Mouse (Mus musculus) limb, embryonic 15.5 days (tissue): ENCODE results near the gene Elf5. TPM values are rescaled to one million over a fixed set of nuclear protein-coding genes. Genes with fewer than 3 reads are reported as not detected.

Experiments used
- ATAC-seq: fragments of 200-750 bp; cut with Nextera tagmentation; 2 replicates; pipeline ENCODE4 v1.8.0; 2017; ENCODE audit warnings: low read depth, moderate TSS enrichment; ENCODE audit not compliant: insufficient number of reproducible peaks, low FRiP score, low TSS enrichment
- H3K27ac ChIP-seq: fragments of 300-500 bp; sonication (generic); 2 replicates; pipeline ENCODE4 v1.5.1; 2015; ENCODE audit warnings: moderate library complexity, mild to moderate bottlenecking, inconsistent platforms
- H3K27me3 ChIP-seq: fragments of 300-500 bp; sonication (generic); 2 replicates; pipeline ENCODE4 v1.6.1; 2015; ENCODE audit warnings: inconsistent platforms
- H3K36me3 ChIP-seq: fragments of 300-500 bp; sonication (generic); 2 replicates; pipeline ENCODE4 v1.6.1; 2015; ENCODE audit warnings: inconsistent platforms
- H3K4me1 ChIP-seq: fragments of 300-500 bp; sonication (generic); 2 replicates; pipeline ENCODE4 v1.6.1; 2015; ENCODE audit warnings: inconsistent platforms
- H3K4me2 ChIP-seq: fragments of 300-500 bp; sonication (generic); 2 replicates; pipeline ENCODE4 v1.6.1; 2015; ENCODE audit warnings: mild to moderate bottlenecking, inconsistent platforms
- H3K4me3 ChIP-seq: fragments of 300-500 bp; sonication (generic); 2 replicates; pipeline ENCODE4 v1.5.1; 2015; ENCODE audit warnings: mild to moderate bottlenecking, inconsistent platforms
- H3K9ac ChIP-seq: fragments of 300-500 bp; sonication (generic); 2 replicates; pipeline ENCODE4 v1.6.1; 2015; ENCODE audit warnings: inconsistent platforms
- H3K9me3 ChIP-seq: fragments of 300-500 bp; sonication (generic); 2 replicates; pipeline ENCODE4 v1.6.1; 2016; ENCODE audit warnings: inconsistent platforms
- WGBS: fragments of 180-500 bp; shearing (Covaris S2); methylation state at CpG from one replicate; pipeline ENCODE4 v1.1.7; 2015; 5-methylcytosine and 5-hydroxymethylcytosine counted together
- polyA plus RNA-seq: library from polyadenylated mRNA; unstranded; fragments of >200 nt; fragmentation: Nextera tagmentation; extraction: Ambion mirVana; gene quantifications from 2 replicates; pipeline ENCODE4 v1.2.1, GENCODE M21; 2015

The Elf5 gene
- polyA plus RNA-seq, 1 experiment from 2014 or later = 2.8 TPM

DNA sequence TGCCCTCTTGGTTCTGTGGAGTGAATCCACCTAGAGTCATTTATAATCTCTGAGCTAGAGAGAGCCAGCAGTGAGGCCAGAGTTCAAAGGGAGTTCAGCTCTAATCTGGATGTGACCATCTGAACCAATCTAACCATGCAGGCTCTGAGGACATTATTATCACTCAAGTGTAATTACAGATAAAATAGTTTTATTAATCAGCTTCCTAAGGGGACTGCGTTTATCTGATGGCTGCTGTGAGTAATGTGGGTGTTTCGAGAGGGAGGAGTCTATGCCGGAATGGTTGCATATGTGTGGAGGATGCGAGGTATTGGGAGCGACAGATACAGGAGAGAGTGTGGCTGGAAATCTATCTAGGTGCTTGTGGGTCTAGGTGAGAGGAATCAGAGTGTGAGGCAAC lies 1.9 kb downstream of the Elf5 start:
- H3K9ac ChIP-seq = no peak overlapping the region
- no peaks in the 10 kb centered on the region for H3K9me3 ChIP-seq
- no peak for ATAC-seq
- H3K4me2 ChIP-seq = no peak overlapping the region
- H3K36me3 ChIP-seq = no peaks in the 10 kb centered on the region
- no peaks in the 10 kb centered on the region for H3K27me3 ChIP-seq
- no peaks in the 10 kb centered on the region for H3K4me1 ChIP-seq
- H3K27ac ChIP-seq = no peak overlapping the region
- WGBS = 75% methylated on average over 5 of the region's 5 CpGs
- H3K4me3 ChIP-seq = no peak overlapping the region

DNA sequence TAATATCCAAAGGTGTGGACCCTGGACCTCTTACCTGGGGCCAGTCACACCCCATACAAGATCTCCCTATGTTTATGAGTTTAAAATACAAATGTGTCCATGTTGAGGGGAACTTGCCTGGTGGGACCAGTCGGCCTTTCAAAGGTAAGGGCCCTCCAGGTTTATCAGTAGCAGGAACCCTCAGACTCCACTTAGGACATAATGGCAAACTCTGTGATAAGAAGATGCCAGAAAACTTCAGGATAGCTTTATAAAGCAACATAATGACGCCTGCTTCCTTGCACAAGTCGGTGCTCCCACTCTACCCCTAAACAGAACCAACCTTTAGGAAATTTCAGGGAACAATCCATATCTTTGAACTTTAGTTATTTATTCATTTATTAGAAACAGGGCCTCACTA lies 4.3 kb downstream of the Elf5 start:
- no peak overlapping the region for H3K4me2 ChIP-seq
- H3K27ac ChIP-seq = no peak overlapping the region
- no peaks in the 10 kb centered on the region for H3K4me1 ChIP-seq
- no peak for ATAC-seq
- no peaks in the 10 kb centered on the region for H3K9me3 ChIP-seq
- 88% methylated on average over 3 of the region's 3 CpGs for whole genome bisulfite sequencing
- no peaks in the 10 kb centered on the region for H3K36me3 ChIP-seq
- H3K27me3 ChIP-seq = no peaks in the 10 kb centered on the region
- H3K9ac ChIP-seq = no peak overlapping the region
- H3K4me3 ChIP-seq = no peak overlapping the region

DNA sequence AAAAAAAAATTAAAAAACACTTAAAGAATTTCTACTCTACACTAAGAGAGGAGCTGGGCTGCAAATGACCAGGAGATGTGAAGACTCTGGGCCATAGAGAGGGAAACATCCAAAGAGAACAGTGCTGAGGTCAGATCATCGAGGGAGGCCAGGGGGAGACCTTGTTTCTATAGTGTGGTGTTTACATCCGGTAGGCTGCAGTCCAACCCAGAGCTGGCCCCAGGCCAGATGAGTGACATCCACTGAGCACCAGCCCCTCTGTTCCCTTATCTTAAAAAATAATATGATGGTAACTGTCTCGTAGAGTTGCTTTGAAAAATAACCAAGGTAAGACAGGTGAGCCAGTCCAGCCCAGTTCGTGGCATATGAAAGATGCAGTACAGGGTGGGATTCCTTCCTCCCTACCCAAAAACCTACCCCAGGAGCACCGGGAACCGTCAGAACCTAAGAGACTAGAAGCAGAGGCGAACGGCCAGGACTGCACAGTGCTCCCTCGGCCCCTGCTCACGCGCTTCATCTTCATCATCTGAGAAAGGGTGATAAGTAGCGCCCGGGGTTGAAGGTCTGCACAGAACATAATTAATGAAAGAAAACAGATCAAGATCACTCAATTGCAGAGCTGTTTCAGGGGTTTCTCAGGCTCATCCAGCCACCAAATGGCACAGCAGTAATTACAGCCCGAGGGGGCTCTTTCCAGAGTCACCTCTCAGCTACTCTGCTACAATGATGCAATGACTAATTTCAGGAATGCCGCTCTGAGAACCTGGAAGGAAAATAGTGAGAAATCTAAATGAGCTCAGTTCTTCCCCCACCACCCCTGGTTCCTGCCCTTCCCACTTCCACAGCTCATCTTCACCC lies 9.4 kb downstream of the Elf5 start:
- no peak for ATAC-seq
- Histone ChIP-seq H3K4me3 (no peak overlapping the region), H3K4me1 (0 out of 2 replicates have a peak, but pooled peaks cover 6% of the 10 kb centered on the region), H3K27ac (no peak overlapping the region), H3K4me2 (no peak overlapping the region), H3K36me3 (no peaks in the 10 kb centered on the region), H3K27me3 (no peaks in the 10 kb centered on the region), H3K9ac (no peak overlapping the region), H3K9me3 (no peaks in the 10 kb centered on the region)
- 43% methylated on average over 15 of the region's 15 CpGs for WGBS

DNA sequence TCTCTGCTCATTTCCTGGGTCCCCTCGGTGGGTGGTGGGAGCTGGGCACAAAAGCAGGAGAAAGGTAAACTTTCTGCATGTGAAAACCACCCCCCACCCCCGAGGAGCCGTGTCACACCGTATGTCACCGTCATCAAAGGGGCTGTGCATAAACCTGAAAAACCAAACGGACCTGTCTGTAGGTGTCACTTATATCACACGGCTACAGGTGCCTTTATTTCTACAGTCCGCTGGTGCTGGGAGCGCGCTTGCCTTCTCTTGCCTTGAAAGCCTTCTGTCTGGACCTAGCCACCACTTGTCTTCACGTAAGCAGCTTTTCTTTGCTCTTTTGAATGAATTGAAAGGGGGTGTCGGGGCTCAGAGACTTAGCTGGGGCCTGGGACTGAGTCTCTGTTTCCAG lies 12.4 kb downstream of the Elf5 start:
- Histone ChIP-seq H3K36me3 (no peaks in the 10 kb centered on the region), H3K4me2 (peak overlapping the region; percentile 14; the same call in 1 of the 2 replicates), H3K27ac (no peak overlapping the region), H3K4me3 (no peak overlapping the region), H3K27me3 (no peaks in the 10 kb centered on the region), H3K9me3 (no peaks in the 10 kb centered on the region), H3K4me1 (0 out of 2 replicates have a peak, but pooled peaks cover 6% of the 10 kb centered on the region), H3K9ac (no peak overlapping the region)
- WGBS = 65% methylated on average over 12 of the region's 12 CpGs
- no peak for ATAC-seq

DNA sequence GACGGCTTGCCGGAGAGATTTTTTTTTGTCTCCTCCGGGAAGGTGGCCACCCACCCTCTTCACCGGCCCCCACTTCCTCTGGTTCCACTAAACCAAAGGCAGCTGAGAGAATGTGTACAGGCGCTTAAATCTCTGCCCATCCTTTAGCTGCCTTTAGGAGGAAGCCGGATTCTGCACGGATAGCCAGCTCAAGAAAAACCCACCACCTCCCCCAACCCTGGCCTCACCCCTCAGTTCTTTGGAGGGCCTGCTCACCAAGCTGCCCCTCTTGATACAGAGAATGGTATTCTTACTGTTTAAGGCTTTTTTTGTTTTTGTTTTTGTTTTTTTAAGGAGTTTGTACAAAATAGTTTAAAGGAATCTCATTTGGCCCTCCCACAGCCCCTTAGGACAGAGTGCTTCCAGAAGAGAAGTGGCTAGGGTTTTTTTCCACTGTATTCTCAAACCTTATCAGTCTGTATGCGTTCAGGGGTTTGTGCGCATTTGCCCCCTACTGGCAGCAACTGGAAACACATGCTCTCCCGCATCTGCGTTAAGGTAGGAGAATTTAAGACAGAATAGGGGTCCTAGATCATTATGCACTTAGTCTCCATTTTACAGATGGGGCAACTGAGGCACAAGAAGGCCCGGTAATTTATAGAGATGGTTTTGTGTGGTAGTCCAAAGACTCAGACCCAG lies 13.0 kb downstream of the Elf5 start:
- no peaks in the 10 kb centered on the region for H3K9me3 ChIP-seq
- no peak overlapping the region for H3K27ac ChIP-seq
- peak overlapping the region; percentile 14; the same call in 1 of the 2 replicates for H3K4me2 ChIP-seq
- 0 out of 2 replicates have a peak, but pooled peaks cover 6% of the 10 kb centered on the region for H3K4me1 ChIP-seq
- H3K27me3 ChIP-seq = no peaks in the 10 kb centered on the region
- H3K4me3 ChIP-seq = no peak overlapping the region
- H3K9ac ChIP-seq = no peak overlapping the region
- 26% methylated on average over 12 of the region's 12 CpGs for WGBS
- H3K36me3 ChIP-seq = no peaks in the 10 kb centered on the region
- no peak for ATAC-seq

DNA sequence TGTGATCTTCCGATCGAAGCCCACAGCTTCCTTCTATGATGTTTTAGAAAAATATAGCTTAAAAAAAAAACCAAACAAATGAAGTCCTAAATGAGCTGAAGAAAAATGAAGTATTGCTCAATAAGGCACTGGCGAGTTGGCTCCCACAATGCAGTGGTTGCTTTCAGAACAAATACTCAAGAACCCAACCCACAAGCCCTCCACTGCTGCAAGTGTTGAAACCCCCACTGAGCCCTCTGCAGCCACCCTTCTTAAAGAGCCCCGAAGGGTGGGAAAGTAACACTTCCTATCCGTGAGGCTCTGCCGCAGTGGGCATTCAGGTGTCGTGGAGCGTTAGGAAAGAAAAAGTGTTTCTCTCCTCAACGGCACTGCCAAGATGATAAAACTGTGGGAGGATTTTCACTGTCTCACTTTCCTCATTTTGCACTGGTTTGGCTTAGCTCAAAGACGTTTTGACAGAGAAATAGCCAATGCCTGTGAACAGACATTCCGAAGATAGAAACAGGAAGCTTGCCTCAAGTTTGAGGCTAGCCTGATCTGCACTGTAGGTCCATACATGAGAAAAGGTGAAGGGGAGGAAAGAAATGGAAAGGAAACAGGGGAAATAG lies 14.1 kb downstream of the Elf5 start:
- 0 out of 2 replicates have a peak, but pooled peaks cover 6% of the 10 kb centered on the region for H3K4me1 ChIP-seq
- no peaks in the 10 kb centered on the region for H3K27me3 ChIP-seq
- no peak overlapping the region for H3K4me3 ChIP-seq
- H3K9ac ChIP-seq = no peak overlapping the region
- no peak overlapping the region for H3K27ac ChIP-seq
- H3K9me3 ChIP-seq = no peaks in the 10 kb centered on the region
- H3K4me2 ChIP-seq = no peak overlapping the region
- 70% methylated on average over 11 of the region's 11 CpGs for WGBS
- H3K36me3 ChIP-seq = no peaks in the 10 kb centered on the region
- no peak for ATAC-seq

DNA sequence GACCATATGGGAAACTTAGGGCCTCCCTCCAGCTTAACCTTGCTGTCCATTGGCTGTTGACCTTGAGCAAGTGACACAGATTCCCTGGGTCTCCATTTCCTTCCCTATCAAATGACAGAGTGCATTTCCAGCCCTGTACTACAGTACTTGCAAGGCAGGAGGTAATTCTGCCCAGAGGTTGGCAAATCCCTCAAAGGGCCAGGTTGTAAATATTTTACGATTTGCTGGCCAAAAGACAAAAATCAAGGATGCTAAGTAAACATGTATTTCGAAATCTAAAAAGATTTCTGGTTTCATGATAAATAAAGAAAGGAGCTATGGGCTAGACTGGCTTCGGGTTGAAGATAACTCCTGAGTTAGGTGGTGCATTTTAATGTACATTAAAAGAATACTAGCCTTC lies 16.9 kb downstream of the Elf5 start:
- no peak overlapping the region for H3K4me2 ChIP-seq
- no peaks in the 10 kb centered on the region for H3K36me3 ChIP-seq
- no peak for ATAC-seq
- no peaks in the 10 kb centered on the region for H3K27me3 ChIP-seq
- H3K27ac ChIP-seq = no peak overlapping the region
- 60% methylated on average over 3 of the region's 3 CpGs for WGBS
- no peaks in the 10 kb centered on the region for H3K9me3 ChIP-seq
- no peak overlapping the region for H3K9ac ChIP-seq
- no peak overlapping the region for H3K4me3 ChIP-seq
- H3K4me1 ChIP-seq = 0 out of 2 replicates have a peak, but pooled peaks cover 6% of the 10 kb centered on the region

DNA sequence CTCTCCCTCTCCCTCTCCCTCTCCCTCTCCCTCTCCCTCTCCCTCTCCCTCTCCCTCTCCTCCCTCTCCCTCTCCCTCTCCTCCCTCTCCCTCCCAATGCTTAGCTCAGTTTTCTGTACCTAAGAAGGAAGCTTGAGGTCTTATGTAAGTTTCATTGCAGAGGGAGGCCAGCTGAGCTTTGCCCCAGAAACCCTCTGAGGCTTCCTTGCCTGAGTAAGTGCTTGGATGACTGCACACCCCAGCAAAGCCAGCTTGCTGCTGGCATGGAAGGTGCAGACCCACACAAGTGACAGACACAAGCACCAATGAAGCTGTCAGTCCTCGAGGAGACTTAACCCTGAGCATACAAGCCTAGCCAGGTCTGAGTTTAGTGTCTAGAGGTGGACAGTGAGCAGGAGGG lies 19.2 kb downstream of the Elf5 start:
- Histone ChIP-seq H3K36me3 (no peaks in the 10 kb centered on the region), H3K4me1 (no peaks in the 10 kb centered on the region), H3K9ac (no peak overlapping the region), H3K9me3 (no peaks in the 10 kb centered on the region), H3K27ac (no peak overlapping the region), H3K27me3 (no peaks in the 10 kb centered on the region), H3K4me2 (no peak overlapping the region), H3K4me3 (no peak overlapping the region)
- 44% methylated on average over 1 of the region's 1 CpGs for WGBS
- ATAC-seq = no peak

DNA sequence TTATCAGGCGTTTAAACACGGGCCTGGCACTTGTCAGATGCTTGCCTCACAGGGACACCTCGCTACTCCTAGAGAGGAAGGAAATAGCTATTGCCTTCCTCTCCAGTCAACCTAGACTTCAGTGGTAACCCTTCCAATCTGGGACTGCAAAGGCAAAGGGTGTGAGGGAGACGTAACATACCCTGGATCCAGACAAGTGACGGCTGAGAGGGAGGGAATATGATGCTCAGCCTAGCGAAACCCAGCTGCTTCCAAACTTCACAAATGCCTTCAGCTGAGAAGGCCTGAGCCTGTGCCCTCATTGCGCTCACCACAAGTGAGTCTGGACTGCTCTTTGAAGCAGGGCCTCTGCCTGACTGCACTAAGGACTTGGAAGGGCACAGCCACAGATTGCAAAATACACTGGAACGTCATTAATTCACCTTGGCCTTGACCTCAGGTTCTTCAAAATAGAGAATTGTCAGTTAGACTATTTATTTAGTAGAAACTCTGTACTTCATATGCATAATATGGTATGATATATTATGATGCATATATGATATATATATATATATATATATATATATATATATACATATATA lies 21.3 kb downstream of the Elf5 start:
- Histone ChIP-seq H3K36me3 (no peaks in the 10 kb centered on the region), H3K27me3 (no peaks in the 10 kb centered on the region), H3K4me3 (no peak overlapping the region), H3K9ac (no peak overlapping the region), H3K27ac (no peak overlapping the region), H3K4me1 (peaks cover 13% of the 10 kb centered on the region), H3K9me3 (no peaks in the 10 kb centered on the region), H3K4me2 (no peak overlapping the region)
- WGBS = 54% methylated on average over 8 of the region's 8 CpGs
- no peak for ATAC-seq

DNA sequence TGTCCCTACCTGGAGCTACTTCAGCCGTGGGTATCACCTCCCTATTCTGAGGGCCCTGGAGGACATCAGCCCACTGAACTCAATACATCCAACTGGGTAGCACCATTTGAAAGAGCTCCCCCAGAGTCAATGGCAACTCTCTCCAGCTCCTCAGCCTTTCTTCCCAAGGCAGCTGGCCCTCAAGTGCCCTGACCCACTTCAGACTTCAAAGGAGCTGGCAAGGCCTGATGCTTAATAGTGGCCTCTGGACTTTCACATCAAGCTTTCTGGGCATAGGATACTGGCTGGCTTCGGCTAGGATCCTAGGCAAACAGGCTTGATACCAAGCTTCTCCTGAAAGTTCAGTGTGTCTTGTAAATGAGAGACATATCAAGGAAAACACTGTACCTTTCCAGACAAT lies 23.6 kb downstream of the Elf5 start:
- H3K9ac ChIP-seq = no peak overlapping the region
- H3K36me3 ChIP-seq = no peaks in the 10 kb centered on the region
- 67% methylated on average over 2 of the region's 2 CpGs for WGBS
- no peaks in the 10 kb centered on the region for H3K27me3 ChIP-seq
- peaks cover 13% of the 10 kb centered on the region for H3K4me1 ChIP-seq
- no peak overlapping the region for H3K27ac ChIP-seq
- ATAC-seq = no peak
- H3K4me3 ChIP-seq = no peak overlapping the region
- no peaks in the 10 kb centered on the region for H3K9me3 ChIP-seq
- H3K4me2 ChIP-seq = no peak overlapping the region

DNA sequence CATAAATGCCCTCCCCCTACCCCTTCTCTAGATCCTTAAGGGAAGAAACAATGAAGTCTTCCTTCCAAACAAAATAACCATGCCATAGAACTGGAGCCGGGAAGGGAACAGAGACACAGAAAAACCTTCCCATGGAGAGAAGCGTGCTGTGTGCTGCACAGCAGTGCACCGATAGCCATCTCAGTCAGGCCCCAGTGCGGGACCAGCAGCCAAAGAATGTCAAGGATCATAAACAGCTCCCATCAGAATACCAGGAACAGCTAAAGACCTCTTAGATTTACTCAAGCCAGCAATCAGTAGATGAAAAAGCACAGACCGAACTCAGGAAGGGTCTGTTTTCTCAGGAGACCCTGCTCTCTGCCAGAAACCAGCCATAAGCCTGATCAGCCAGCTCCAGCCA lies 25.0 kb downstream of the Elf5 start:
- H3K27ac ChIP-seq = peak overlapping the region; percentile 68
- no peaks in the 10 kb centered on the region for H3K36me3 ChIP-seq
- H3K4me3 ChIP-seq = no peak overlapping the region
- H3K4me1 ChIP-seq = peaks cover 13% of the 10 kb centered on the region
- H3K9me3 ChIP-seq = no peaks in the 10 kb centered on the region
- H3K9ac ChIP-seq = no peak overlapping the region
- H3K27me3 ChIP-seq = no peaks in the 10 kb centered on the region
- WGBS = 38% methylated on average over 5 of the region's 5 CpGs
- peak; percentile 64; the same call in 1 of the 2 replicates for ATAC-seq
- H3K4me2 ChIP-seq = no peak overlapping the region
